Mouse (Mus musculus) liver, adult 10 weeks (tissue): Measurements from ENCODE around the gene Tbx6. TPM values are rescaled to one million over a fixed set of nuclear protein-coding genes. Genes with fewer than 3 reads are reported as not detected.

ENCODE experiments used
- polyA plus RNA-seq: library from polyadenylated mRNA; stranded (reverse); fragments of 350-450 nt; fragmentation: Illumina TruSeq; extraction: RNeasy Lipid Tissue Mini Kit (QIAGEN cat#74804); gene quantifications from one replicate; pipeline ENCODE4 v1.2.3, GENCODE M21; 2014; ENCODE audit warnings: low read depth, low replicate concordance

The Tbx6 gene
- polyA plus RNA-seq, result not detected

GRCm38 (mm10) chr7:126780971-126781635 lies at the start of gene Tbx6:
Tbx6 (plus strand) TSS chr7:126781483.

GRCm38 (mm10) chr7:126759050-126759671 lies 22.1 kb upstream of the Tbx6 start, which contains the start of gene Mapk3:
Mapk3 (plus strand) TSS chr7:126759601.

GRCm38 (mm10) chr7:126766201-126766600 lies 15.1 kb upstream of the Tbx6 start, which contains the start of gene Gdpd3:
Gdpd3 (plus strand) TSS chr7:126766334.

GRCm38 (mm10) chr7:126776598-126777057 lies 4.7 kb upstream of the Tbx6 start, which contains the start of gene Ypel3:
Ypel3 (plus strand) TSS chr7:126776955.

GRCm38 (mm10) chr7:126791851-126792720 lies 10.8 kb downstream of the Tbx6 start, which contains the start of gene Ppp4c:
Ppp4c (minus strand) TSS chr7:126792496.

GRCm38 (mm10) chr7:126797411-126798126 lies 16.3 kb downstream of the Tbx6 start, which contains the start of gene Fam57b:
Fam57b (plus strand) TSS chr7:126797668.

GRCm38 (mm10) chr7:126831539-126831938 lies 50.3 kb downstream of the Tbx6 start, which contains the start of gene 4930451I11Rik:
4930451I11Rik (minus strand) TSS chr7:126831639.

Other genes with a start within 250 kb of the Tbx6 start
- 71.2 TPM for gene Eif3c, start 215.1 kb upstream of the Tbx6 start, polyA plus RNA-seq
- 0.24 TPM for gene Apobr, start 196.5 kb upstream of the Tbx6 start, polyA plus RNA-seq
- gene Cln3, start 195.7 kb upstream of the Tbx6 start, polyA plus RNA-seq, result 1.3 TPM
- not detected for gene Il27, start 186.5 kb upstream of the Tbx6 start, polyA plus RNA-seq
- gene Nupr1, start 150.6 kb upstream of the Tbx6 start, polyA plus RNA-seq, result not detected
- 4.4 TPM for gene Sgf29, start 132.2 kb upstream of the Tbx6 start, polyA plus RNA-seq
- 1,146 TPM for gene Sult1a1, start 105.1 kb upstream of the Tbx6 start, polyA plus RNA-seq
- gene Bola2, start 86.1 kb upstream of the Tbx6 start, polyA plus RNA-seq, result not detected
- gene Slx1b, start 85.7 kb upstream of the Tbx6 start, polyA plus RNA-seq, result 2.0 TPM
- gene Coro1a, start 73.7 kb upstream of the Tbx6 start, polyA plus RNA-seq, result 2.7 TPM
- gene Mapk3, start 21.9 kb upstream of the Tbx6 start, polyA plus RNA-seq, result 5.9 TPM
- gene Gdpd3, start 15.1 kb upstream of the Tbx6 start, polyA plus RNA-seq, result not detected
- 10.0 TPM for gene Ypel3, start 4.5 kb upstream of the Tbx6 start, polyA plus RNA-seq
- gene Ppp4c, start 11.0 kb downstream of the Tbx6 start, polyA plus RNA-seq, result 19.8 TPM
- not detected for gene Fam57b, start 16.2 kb downstream of the Tbx6 start, polyA plus RNA-seq
- gene 4930451I11Rik, start 50.2 kb downstream of the Tbx6 start, polyA plus RNA-seq, result not detected
- not detected for gene Doc2a, start 65.9 kb downstream of the Tbx6 start, polyA plus RNA-seq
- gene Hirip3, start 80.5 kb downstream of the Tbx6 start, polyA plus RNA-seq, result 3.6 TPM
- 4.8 TPM for gene Ino80e, start 80.9 kb downstream of the Tbx6 start, polyA plus RNA-seq
- gene Taok2, start 103.2 kb downstream of the Tbx6 start, polyA plus RNA-seq, result 3.4 TPM
- gene Tmem219, start 141.4 kb downstream of the Tbx6 start, polyA plus RNA-seq, result 16.3 TPM
- gene Kctd13, start 147.4 kb downstream of the Tbx6 start, polyA plus RNA-seq, result 1.7 TPM
- gene Asphd1, start 168.1 kb downstream of the Tbx6 start, polyA plus RNA-seq, result not detected
- not detected for gene Sez6l2, start 169.1 kb downstream of the Tbx6 start, polyA plus RNA-seq
- gene Cdipt, start 194.4 kb downstream of the Tbx6 start, polyA plus RNA-seq, result 7.8 TPM
- not detected for gene Cdiptos, start 194.6 kb downstream of the Tbx6 start, polyA plus RNA-seq
- 0.53 TPM for gene Mvp, start 233.1 kb downstream of the Tbx6 start, polyA plus RNA-seq
- gene Pagr1b, start 235.0 kb downstream of the Tbx6 start, polyA plus RNA-seq, result 1.3 TPM
- not detected for gene Pagr1a, start 235.9 kb downstream of the Tbx6 start, polyA plus RNA-seq
- 0.53 TPM for gene Gm42742, start 239.6 kb downstream of the Tbx6 start, polyA plus RNA-seq
- not detected for gene Prrt2, start 239.7 kb downstream of the Tbx6 start, polyA plus RNA-seq
- 12.5 TPM for gene Maz, start 245.6 kb downstream of the Tbx6 start, polyA plus RNA-seq